Mouse (Mus musculus) urinary bladder, postnatal 0 days (tissue): ENCODE data around the gene Cenpu. TPM values are rescaled to one million over a fixed set of nuclear protein-coding genes. Genes with fewer than 3 reads are reported as not detected.

Source experiments
- polyA plus RNA-seq: library from polyadenylated mRNA; unstranded; fragments of >200 nt; fragmentation: Nextera tagmentation; extraction: Ambion mirVana; gene quantifications from 2 replicates; pipeline ENCODE4 v1.2.1, GENCODE M21; 2015

Cenpu gene
- 5.2 and 8.0 TPM in 2 replicates for polyA plus RNA-seq

DNA sequence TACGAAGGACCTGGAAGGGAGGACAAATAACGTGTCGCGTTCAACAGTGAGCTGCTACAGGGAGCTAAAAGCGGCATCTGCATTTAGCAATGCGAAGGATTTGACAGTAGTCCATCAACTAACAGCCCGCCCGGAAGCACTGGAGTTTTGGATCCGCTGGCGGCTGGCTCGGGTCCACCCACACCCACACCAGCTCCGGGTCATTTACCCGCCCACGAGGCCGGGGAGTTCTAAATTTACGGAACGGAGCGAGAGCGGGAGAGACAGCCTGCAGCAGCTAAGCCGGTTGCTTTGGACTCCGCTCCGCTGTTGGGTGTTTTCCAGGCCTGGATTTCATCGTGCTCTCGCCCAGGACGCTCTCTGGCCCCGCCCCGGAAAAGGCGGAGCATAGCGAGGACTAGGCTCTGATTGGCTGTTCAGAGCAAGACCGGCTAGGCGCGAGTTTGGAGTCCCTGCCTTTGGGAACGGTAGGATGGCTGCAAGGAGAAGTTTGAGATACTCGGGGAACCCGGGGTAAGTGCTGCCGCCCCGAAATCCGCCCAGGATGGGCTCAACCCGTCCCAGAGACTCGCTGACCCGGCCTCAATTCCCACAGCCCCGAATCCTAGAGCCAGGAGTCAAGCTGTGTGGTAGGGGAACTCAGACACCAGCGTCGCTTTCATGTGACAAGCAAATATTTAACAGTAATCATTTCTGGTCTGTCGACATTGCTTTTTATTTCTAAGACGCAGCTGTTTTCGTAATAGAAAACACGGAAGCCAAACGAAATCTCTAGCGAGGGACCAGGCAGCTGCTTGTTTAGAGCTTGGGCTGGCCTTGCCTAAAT, at the start of gene Cenpu:
Cenpu (plus strand) TSS at position 414 of the 826 bp plus-strand sequence.

DNA sequence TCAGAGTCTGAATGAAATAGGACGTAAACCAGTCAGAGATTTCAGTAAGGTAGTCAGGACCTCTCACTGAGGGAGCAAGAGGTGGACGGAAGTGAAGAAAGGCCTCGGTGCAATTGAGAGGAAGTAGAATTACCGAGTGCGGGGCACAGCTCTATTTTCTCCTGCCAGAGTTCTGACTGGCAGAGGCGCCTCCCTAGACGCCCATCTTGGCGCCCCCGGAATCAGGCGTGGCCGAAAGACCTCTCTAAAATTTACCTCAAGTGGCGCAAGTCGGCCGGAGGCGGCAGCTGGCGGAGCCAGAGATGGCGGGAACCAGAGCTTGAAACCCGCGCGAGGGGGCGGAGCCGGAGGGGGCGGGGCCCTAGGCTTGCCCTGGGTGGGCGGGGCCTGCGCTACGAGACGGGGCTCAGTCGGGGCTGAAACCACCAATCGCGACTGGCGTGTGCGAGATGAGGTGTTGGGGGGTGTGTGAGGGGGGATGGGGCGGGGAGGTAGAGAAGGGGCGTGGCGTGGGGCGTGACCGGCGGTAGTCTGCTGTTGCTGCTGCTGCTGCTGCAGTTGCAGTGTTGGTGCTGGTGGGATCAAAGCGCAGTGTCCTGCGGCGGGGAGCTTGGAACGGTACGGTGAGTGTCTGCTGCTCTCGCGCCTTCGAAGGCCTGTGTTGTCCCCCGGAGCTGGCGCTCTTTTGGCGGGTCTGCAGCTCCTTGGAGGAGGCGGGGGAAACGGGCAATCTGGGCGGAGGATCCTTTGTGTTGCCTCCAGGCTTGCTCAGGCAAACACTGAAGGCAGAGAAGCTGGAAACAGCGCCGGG, 65.3 kb downstream of the Cenpu start, which contains the start of the genes Primpol and Casp3:
Primpol (minus strand) TSS at position 334 of the 811 bp plus-strand sequence.
Casp3 (plus strand) TSS at position 413 of the 811 bp plus-strand sequence.

Other genes starting within 250 kb of the Cenpu start
- gene Acsl1, start 81.0 kb upstream of the Cenpu start, polyA plus RNA-seq, result 10.4 and 11.6 TPM in 2 replicates
- 3.7 and 5.3 TPM in 2 replicates for gene Primpol, start 65.2 kb downstream of the Cenpu start, polyA plus RNA-seq
- 20.2 and 23.8 TPM in 2 replicates for gene Casp3, start 65.3 kb downstream of the Cenpu start, polyA plus RNA-seq
- 22.5 and 30.4 TPM in 2 replicates for gene Irf2, start 187.7 kb downstream of the Cenpu start, polyA plus RNA-seq